Mouse (Mus musculus) heart, embryonic 12.5 days (tissue): Measurements from ENCODE around the gene Kif5a. TPM values are rescaled to one million over a fixed set of nuclear protein-coding genes. Genes with fewer than 3 reads are reported as not detected.

Experiments
- ATAC-seq: fragments of 200-750 bp; cut with Nextera tagmentation; 2 replicates; pipeline ENCODE4 v1.8.0; 2017; ENCODE audit warnings: moderate TSS enrichment, moderate library complexity; ENCODE audit not compliant: insufficient number of reproducible peaks, low FRiP score
- H3K27ac ChIP-seq: fragments of 300-500 bp; sonication (generic); 2 replicates; pipeline ENCODE4 v1.5.1; 2016; ENCODE audit warnings: mild to moderate bottlenecking, moderate library complexity; ENCODE audit not compliant: poor library complexity, severe bottlenecking
- H3K27me3 ChIP-seq: fragments of 300-500 bp; sonication (generic); replicated peaks from 2 replicates; pipeline ENCODE4 v1.6.1; 2016; ENCODE audit warnings: mild to moderate bottlenecking, moderate library complexity
- H3K36me3 ChIP-seq: fragments of 300-500 bp; sonication (generic); 2 replicates; pipeline ENCODE4 v1.6.1; 2016; ENCODE audit warnings: mild to moderate bottlenecking, moderate library complexity
- H3K4me1 ChIP-seq: fragments of 300-500 bp; sonication (generic); replicated peaks from 2 replicates; pipeline ENCODE4 v1.6.1; 2016; ENCODE audit warnings: mild to moderate bottlenecking
- H3K4me2 ChIP-seq: fragments of 300-500 bp; sonication (generic); 2 replicates; pipeline ENCODE4 v1.6.1; 2016; ENCODE audit warnings: mild to moderate bottlenecking, moderate library complexity
- H3K4me3 ChIP-seq: fragments of 300-500 bp; sonication (generic); 2 replicates; pipeline ENCODE4 v1.5.1; 2016; ENCODE audit warnings: mild to moderate bottlenecking
- H3K9ac ChIP-seq: fragments of 300-500 bp; sonication (generic); 2 replicates; pipeline ENCODE4 v1.6.1; 2016; ENCODE audit warnings: mild to moderate bottlenecking, moderate library complexity
- H3K9me3 ChIP-seq: fragments of 300-500 bp; sonication (generic); replicated peaks from 2 replicates; pipeline ENCODE4 v1.6.1; 2016; ENCODE audit warnings: mild to moderate bottlenecking, moderate library complexity
- WGBS: fragments of 180-500 bp; shearing (Covaris S2); methylation state at CpG from one replicate; pipeline ENCODE4 v1.1.7; 2016; 5-methylcytosine and 5-hydroxymethylcytosine counted together
- polyA plus RNA-seq: library from polyadenylated mRNA; unstranded; fragments of >200 nt; fragmentation: Nextera tagmentation; extraction: Ambion mirVana; gene quantifications from 2 replicates; pipeline ENCODE4 v1.2.1, GENCODE M21; 2016

The Kif5a gene
- polyA plus RNA-seq, 1 experiment from 2014 or later = 0.79 TPM

DNA sequence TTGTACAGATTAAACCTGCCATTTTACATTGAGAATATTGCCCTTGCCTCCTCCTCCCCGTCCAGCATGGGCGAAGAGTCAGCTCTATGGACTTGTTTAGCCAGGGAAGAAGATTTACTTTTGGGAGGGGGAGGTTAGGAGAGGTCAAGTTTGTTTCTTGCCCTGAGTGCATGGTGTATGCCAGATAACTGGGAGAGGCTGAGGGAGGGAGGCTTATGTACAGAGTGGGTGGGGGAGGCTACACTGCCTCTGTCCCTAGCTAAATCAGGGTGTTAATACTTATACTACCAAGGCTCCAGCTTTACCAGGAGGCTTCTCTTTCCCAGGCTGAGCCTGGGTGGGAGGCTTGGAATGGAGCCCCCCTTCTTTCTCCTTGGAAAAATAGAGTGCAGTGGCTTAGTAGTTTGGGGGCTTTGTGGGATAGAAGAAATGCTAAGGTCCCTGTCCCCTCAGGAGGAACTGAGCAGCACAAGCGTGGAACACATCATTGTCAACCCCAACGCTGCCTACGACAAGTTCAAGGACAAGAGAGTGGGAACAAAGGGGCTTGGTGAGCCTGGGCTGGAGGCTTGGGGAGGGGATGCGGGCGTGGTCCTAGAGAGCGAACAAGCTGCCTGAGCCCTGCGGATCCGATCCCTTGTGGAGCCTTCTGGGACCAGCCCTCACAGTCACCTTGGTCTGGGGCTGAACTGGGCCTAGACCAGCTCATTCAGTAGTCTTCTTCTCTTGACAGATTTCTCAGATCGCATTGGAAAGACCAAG lies 11.3 kb upstream of the Kif5a start:
- WGBS = 89% methylated on average over 11 of the region's 11 CpGs
- Histone ChIP-seq H3K9ac (no peak overlapping the region), H3K4me2 (no peak overlapping the region), H3K27ac (no peak overlapping the region), H3K4me3 (no peak overlapping the region), H3K27me3 (no peaks in the 10 kb centered on the region), H3K4me1 (peaks cover 5% of the 10 kb centered on the region; the same call in 1 of the 2 replicates), H3K9me3 (no peaks in the 10 kb centered on the region), H3K36me3 (peaks cover 94% of the 10 kb centered on the region)
- no peak for ATAC-seq

DNA sequence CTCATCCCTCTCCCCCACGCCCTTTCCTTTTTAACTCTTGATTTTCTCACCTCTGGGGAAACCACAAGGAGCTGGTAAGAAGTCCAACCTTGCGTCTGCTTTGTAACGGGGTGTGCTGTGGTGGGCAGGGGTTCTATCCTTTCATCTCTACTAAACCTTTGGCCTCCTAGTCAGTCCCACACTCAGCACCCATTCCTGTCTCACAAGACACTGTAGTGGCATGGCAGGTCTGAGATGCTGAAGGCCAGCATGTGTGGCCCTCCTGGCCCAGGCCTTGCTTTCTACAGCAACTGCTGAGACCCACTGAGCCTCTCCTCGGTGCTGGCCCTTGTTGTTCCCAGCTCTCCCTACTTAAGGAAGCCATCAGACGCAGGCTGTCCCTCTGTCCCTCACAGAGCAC lies 9.2 kb upstream of the Kif5a start:
- Histone ChIP-seq H3K4me3 (no peak overlapping the region), H3K27ac (no peak overlapping the region), H3K36me3 (peaks cover 87% of the 10 kb centered on the region), H3K9ac (no peak overlapping the region), H3K9me3 (no peaks in the 10 kb centered on the region), H3K4me2 (no peak overlapping the region), H3K4me1 (peaks cover 20% of the 10 kb centered on the region), H3K27me3 (no peaks in the 10 kb centered on the region)
- ATAC-seq = no peak
- WGBS = 88% methylated on average over 5 of the region's 5 CpGs

GRCm38 (mm10) chr10:127269884-127270283 lies 6.7 kb upstream of the Kif5a start:
- no peak overlapping the region for H3K4me2 ChIP-seq
- WGBS = 78% methylated on average over 4 of the region's 4 CpGs

GRCm38 (mm10) chr10:127269036-127269435 lies 5.9 kb upstream of the Kif5a start:
- no peak for ATAC-seq
- no peak overlapping the region for H3K27ac ChIP-seq
- no peak overlapping the region for H3K9ac ChIP-seq
- H3K36me3 ChIP-seq = peaks cover 54% of the 10 kb centered on the region
- no peak overlapping the region for H3K4me3 ChIP-seq
- H3K9me3 ChIP-seq = no peaks in the 10 kb centered on the region
- peaks cover 26% of the 10 kb centered on the region for H3K4me1 ChIP-seq
- WGBS = 81% methylated on average over 12 of the region's 12 CpGs
- peaks cover 11% of the 10 kb centered on the region for H3K27me3 ChIP-seq
- no peak overlapping the region for H3K4me2 ChIP-seq

More at GRCm38 (mm10) chr10:127269884-127270283, 6.7 kb upstream of the Kif5a start:
- no peak overlapping the region for H3K9ac ChIP-seq
- H3K27ac ChIP-seq = no peak overlapping the region
- ATAC-seq = no peak
- H3K4me1 ChIP-seq = peaks cover 26% of the 10 kb centered on the region
- no peak overlapping the region for H3K4me3 ChIP-seq
- H3K27me3 ChIP-seq = peaks cover 2% of the 10 kb centered on the region
- H3K36me3 ChIP-seq = peaks cover 62% of the 10 kb centered on the region
- H3K9me3 ChIP-seq = no peaks in the 10 kb centered on the region

DNA sequence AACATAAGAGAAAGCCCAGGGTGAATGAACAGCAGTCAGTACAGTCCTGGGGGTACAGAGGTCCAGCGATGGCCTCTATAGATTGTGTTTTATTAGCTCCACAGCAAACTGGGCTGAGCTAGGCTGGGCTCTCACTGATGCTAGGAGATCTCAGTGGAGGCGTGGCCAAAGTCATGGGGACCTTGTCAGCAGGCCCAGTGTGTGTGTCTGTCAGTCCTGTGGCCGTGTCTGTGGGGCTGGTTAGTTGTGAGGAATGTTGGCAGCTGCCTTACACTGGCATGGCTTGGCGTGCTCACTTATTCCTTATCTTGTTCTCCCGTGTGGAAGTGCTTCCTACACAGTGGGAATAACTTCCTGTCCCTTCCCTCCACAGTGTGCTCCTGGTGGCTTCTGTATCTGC lies 5.3 kb upstream of the Kif5a start:
- Histone ChIP-seq H3K9me3 (no peaks in the 10 kb centered on the region), H3K4me1 (peaks cover 24% of the 10 kb centered on the region), H3K27me3 (peaks cover 16% of the 10 kb centered on the region), H3K4me3 (no peak overlapping the region), H3K27ac (0 out of 2 replicates have a peak overlapping the region, but pooled peaks have one; percentile 6), H3K36me3 (peaks cover 47% of the 10 kb centered on the region), H3K9ac (peak overlapping the region; percentile 47), H3K4me2 (peak overlapping the region; percentile 4; the same call in 1 of the 2 replicates)
- ATAC-seq = no peak
- WGBS = 57% methylated on average over 5 of the region's 5 CpGs

GRCm38 (mm10) chr10:127267318-127267717 lies 4.2 kb upstream of the Kif5a start:
- Histone ChIP-seq H3K4me1 (peaks cover 29% of the 10 kb centered on the region), H3K9ac (peak overlapping the region; percentile 99), H3K36me3 (peaks cover 37% of the 10 kb centered on the region), H3K4me3 (peak overlapping the region; percentile 95), H3K9me3 (no peaks in the 10 kb centered on the region), H3K27ac (peak overlapping the region; percentile 84; the same call in 1 of the 2 replicates), H3K27me3 (peaks cover 27% of the 10 kb centered on the region), H3K4me2 (peak overlapping the region; percentile 90)
- WGBS = 70% methylated on average over 5 of the region's 5 CpGs
- ATAC-seq = no peak

DNA sequence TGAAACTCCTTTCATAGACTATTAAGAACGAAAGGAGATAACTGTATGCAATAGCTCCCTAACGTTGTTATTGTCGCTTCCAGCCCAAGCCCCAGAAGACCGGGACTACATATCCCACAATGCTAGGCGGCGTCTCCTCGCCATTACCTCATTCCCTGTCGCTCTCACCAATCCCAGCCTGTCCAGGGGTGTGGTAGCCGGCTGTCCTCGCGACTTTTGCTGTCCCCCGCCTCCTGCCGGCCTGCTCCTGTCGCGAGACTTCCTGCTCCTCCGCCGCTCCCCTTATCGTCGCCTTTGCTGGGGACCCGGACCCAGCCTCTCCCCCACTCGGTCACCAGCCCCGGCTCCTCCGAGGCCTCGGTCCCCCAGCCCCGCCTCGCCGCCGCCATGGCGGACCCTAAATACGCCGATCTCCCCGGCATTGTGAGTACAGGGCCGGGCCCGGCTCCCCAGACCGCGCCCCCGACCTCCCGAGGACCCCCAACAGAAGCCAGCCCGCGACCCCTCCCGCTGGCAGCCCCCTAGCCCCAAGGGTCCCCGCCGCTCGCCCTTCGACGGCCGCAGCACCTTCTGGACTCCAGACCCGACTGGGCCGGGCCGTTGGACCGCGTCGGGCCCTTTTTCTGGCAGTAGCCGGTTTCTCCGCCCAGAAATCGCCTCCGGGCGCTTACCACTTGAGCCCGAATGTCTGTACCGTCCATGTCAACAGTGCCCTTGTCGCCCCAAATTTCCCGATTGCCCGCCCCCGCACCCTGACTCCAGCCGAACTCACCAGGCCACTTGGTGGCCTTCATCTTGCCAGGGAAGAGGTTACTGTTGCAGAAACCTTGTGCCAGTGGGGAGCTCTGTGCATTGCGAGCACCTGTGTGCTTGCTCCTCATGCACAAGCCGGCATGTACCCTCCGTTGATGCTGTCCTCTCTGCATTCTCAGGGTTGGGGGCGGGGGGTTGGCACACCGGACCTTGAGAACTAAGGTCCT lies 3.3 kb upstream of the Kif5a start, which contains the start of gene Dctn2:
TSS of gene Dctn2 (plus strand) at position 257 of the 980 bp plus-strand sequence.
- under 1% methylated on average over 70 of the region's 70 CpGs for WGBS
- Histone ChIP-seq H3K4me1 (peaks cover 29% of the 10 kb centered on the region), H3K9ac (peak within 1 kb of the TSS; percentile 99), H3K36me3 (peaks cover 27% of the 10 kb centered on the region), H3K4me2 (peak within 1 kb of the TSS; percentile 90), H3K27me3 (peaks cover 36% of the 10 kb centered on the region), H3K9me3 (no peaks in the 10 kb centered on the region), H3K4me3 (peak within 1 kb of the TSS; percentile 95), H3K27ac (peak within 1 kb of the TSS; percentile 84)
- peak; percentile 98 for ATAC-seq

- Histone ChIP-seq H3K27ac (no peak overlapping the region), H3K4me2 (no peak overlapping the region; the same call in 1 of the 2 replicates), H3K4me1 (peaks cover 29% of the 10 kb centered on the region), H3K9me3 (no peaks in the 10 kb centered on the region), H3K4me3 (peak overlapping the region; percentile 95), H3K27me3 (peaks cover 43% of the 10 kb centered on the region), H3K9ac (no peak overlapping the region), H3K36me3 (peaks cover 22% of the 10 kb centered on the region)
- WGBS = 28% methylated on average over 4 of the region's 4 CpGs
- ATAC-seq = 0 out of 2 replicates have a peak, but pooled peaks have one; percentile 27
Measured at GRCm38 (mm10) chr10:127265727-127266111, 2.6 kb upstream of the Kif5a start.

DNA sequence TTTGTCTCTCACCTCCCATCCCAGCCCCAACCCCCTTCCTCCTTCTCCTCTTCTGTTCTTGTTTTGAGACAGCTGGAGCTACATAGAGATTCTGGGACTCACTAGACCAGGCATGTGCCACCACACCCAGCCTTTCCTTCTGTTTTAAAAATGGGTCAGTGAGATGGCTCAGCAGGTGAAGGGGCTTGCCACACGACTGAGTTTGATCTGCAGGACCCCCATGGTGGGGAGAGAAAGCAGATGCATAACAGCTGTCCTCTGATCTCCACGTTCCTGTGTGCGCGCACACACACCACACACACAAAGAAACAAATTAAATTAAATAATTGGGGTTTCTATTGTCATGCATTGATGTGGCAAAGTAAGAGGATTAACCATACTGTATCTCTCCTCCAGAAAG lies 1.8 kb upstream of the Kif5a start:
- Histone ChIP-seq H3K4me1 (peaks cover 29% of the 10 kb centered on the region), H3K27me3 (peaks cover 50% of the 10 kb centered on the region), H3K4me2 (no peak overlapping the region), H3K36me3 (peaks cover 15% of the 10 kb centered on the region), H3K4me3 (no peak overlapping the region), H3K9ac (no peak overlapping the region), H3K9me3 (no peaks in the 10 kb centered on the region), H3K27ac (no peak overlapping the region)
- ATAC-seq = no peak
- WGBS = 74% methylated on average over 4 of the region's 4 CpGs

DNA sequence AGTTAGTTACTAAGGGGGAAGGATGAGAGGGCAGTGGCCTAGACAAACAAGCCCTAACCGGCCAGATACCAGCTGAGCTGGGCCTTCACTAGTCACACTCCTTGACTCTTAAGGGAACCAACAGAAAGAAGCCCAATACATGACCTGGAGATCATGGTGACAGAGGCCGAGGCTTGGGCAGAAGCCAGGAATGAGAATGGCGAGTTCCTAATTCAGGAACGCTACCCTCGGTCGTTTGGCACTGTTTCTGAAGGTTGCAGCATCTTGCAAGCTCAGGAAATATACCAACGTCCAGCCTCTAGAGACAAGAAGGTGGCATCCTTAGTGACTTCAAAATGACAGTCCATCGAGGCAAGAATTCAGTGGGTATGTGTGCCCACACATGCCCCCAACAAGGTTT lies 1.2 kb upstream of the Kif5a start:
- 75% methylated on average over 8 of the region's 8 CpGs for WGBS
- Histone ChIP-seq H3K9ac (no peak overlapping the region), H3K9me3 (no peaks in the 10 kb centered on the region), H3K27me3 (peaks cover 51% of the 10 kb centered on the region), H3K4me2 (no peak overlapping the region), H3K4me3 (no peak overlapping the region), H3K27ac (no peak overlapping the region), H3K4me1 (peaks cover 29% of the 10 kb centered on the region), H3K36me3 (peaks cover 13% of the 10 kb centered on the region)
- no peak for ATAC-seq

DNA sequence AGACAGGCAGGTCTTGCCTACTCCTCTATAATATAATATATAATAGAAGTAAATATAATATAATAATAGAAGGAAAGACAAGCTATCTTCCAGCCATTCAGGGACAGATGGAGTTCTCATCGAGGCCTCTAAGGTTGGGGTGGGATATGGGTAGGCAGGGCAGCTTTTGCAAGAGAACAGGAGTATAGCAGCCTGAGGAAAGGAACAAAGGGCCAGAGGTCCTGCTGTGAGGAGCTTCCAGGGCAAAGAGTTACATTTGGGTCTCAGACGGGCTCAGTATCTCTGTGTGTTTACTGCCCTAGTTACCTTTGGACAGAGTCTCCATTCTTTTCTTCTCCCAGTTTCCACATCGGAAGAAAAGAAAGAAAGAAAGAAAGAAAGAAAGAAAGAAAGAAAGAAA lies 483 bp upstream of the Kif5a start:
- H3K4me2 ChIP-seq = no peak overlapping the region
- no peak overlapping the region for H3K9ac ChIP-seq
- no peak overlapping the region for H3K27ac ChIP-seq
- ATAC-seq = no peak
- no peaks in the 10 kb centered on the region for H3K9me3 ChIP-seq
- H3K36me3 ChIP-seq = peaks cover 7% of the 10 kb centered on the region
- peaks cover 55% of the 10 kb centered on the region for H3K27me3 ChIP-seq
- peaks cover 24% of the 10 kb centered on the region for H3K4me1 ChIP-seq
- no peak overlapping the region for H3K4me3 ChIP-seq
- 63% methylated on average over 3 of the region's 3 CpGs for WGBS
